Mouse (Mus musculus) urinary bladder, adult 18-20 months (tissue): ENCODE results near the gene Tmem87b.

ENCODE experiments used
- DNase-seq, 2 experiments: peaks; one replicate each; pipeline ENCODE4 v3.0.0; 2022; ENCODE audit warnings: low spot score in 2 of 2, mixed read lengths in 2 of 2

The Tmem87b gene

GRCm38 (mm10) chr2:128818956-128819643, 1.2 kb downstream of the Tmem87b start:
- peak in 1 of 2 experiments; percentile 9 for DNase-seq

GRCm38 (mm10) chr2:128820631-128821030, 2.7 kb downstream of the Tmem87b start:
- DNase-seq: no peak

- DNase-seq: no peak
Observed at GRCm38 (mm10) chr2:128823893-128824292, 6.0 kb downstream of the Tmem87b start.

GRCm38 (mm10) chr2:128827787-128828186, 9.9 kb downstream of the Tmem87b start:
- DNase-seq: no peak

- DNase-seq: no peak
Observed at GRCm38 (mm10) chr2:128832611-128833010, 14.7 kb downstream of the Tmem87b start.

GRCm38 (mm10) chr2:128833035-128833434, 15.1 kb downstream of the Tmem87b start:
- DNase-seq: no peak

- no peak for DNase-seq
Observed at GRCm38 (mm10) chr2:128833435-128833834, 15.5 kb downstream of the Tmem87b start.

GRCm38 (mm10) chr2:128837531-128837930, 19.6 kb downstream of the Tmem87b start:
- no peak for DNase-seq

- no peak for DNase-seq
Observed at GRCm38 (mm10) chr2:128838611-128839010, 20.7 kb downstream of the Tmem87b start.

GRCm38 (mm10) chr2:128839501-128839900, 21.6 kb downstream of the Tmem87b start:
- DNase-seq: no peak

- no peak for DNase-seq
Observed at GRCm38 (mm10) chr2:128842437-128842836, 24.5 kb downstream of the Tmem87b start.

GRCm38 (mm10) chr2:128850036-128850435, 32.1 kb downstream of the Tmem87b start:
- DNase-seq: no peak

- DNase-seq: no peak
Observed at GRCm38 (mm10) chr2:128856673-128857072, 38.8 kb downstream of the Tmem87b start.

- no peak for DNase-seq
Observed at GRCm38 (mm10) chr2:128858962-128859361, 41.0 kb downstream of the Tmem87b start.

GRCm38 (mm10) chr2:128859861-128860260, 41.9 kb downstream of the Tmem87b start:
- no peak for DNase-seq

GRCm38 (mm10) chr2:128862636-128863035, 44.7 kb downstream of the Tmem87b start, which contains the start of gene Fbln7:
Gene Fbln7, plus strand, starts transcription at chr2:128862981.
- no peak for DNase-seq

- DNase-seq: peak in 1 of 2 experiments; percentile 15
Observed at GRCm38 (mm10) chr2:128863777-128864331, 45.9 kb downstream of the Tmem87b start.

GRCm38 (mm10) chr2:128865061-128865460, 47.1 kb downstream of the Tmem87b start:
- DNase-seq: no peak

GRCm38 (mm10) chr2:128871656-128872055, 53.7 kb downstream of the Tmem87b start:
- no peak for DNase-seq

GRCm38 (mm10) chr2:128872256-128872655, 54.3 kb downstream of the Tmem87b start:
- no peak for DNase-seq

GRCm38 (mm10) chr2:128875526-128875925, 57.6 kb downstream of the Tmem87b start:
- DNase-seq: no peak

- DNase-seq: no peak
Observed at GRCm38 (mm10) chr2:128881236-128881635, 63.3 kb downstream of the Tmem87b start.

- no peak for DNase-seq
Observed at GRCm38 (mm10) chr2:128885225-128885811, 67.4 kb downstream of the Tmem87b start.
